Mouse (Mus musculus) MEL (cell line): ENCODE results near the gene Wdr82. TPM values are rescaled to one million over a fixed set of nuclear protein-coding genes. Genes with fewer than 3 reads are reported as not detected.

Source experiments
- DNase-seq: peaks from one replicate; pipeline ENCODE4 v3.0.0; 2011; ENCODE audit warnings: low read depth, low spot score
- H3K27ac ChIP-seq: 2 replicates; pipeline ENCODE4 v1.5.1; 2012; ENCODE audit warnings: low read depth, mild to moderate bottlenecking, control low read depth, low read length, moderate library complexity; ENCODE audit not compliant: control insufficient read depth
- H3K27me3 ChIP-seq, 2 experiments: fragments of 150-350 bp in 1 of 2; sonication (generic) in 1 of 2; 2 replicates each; pipeline ENCODE4 v1.6.1; 2012; ENCODE audit warnings: low read length in 2 of 2, mild to moderate bottlenecking in 2 of 2, improper control_type of control experiment in 1 of 2, moderate library complexity in 1 of 2; ENCODE audit not compliant: insufficient read depth in 2 of 2, control insufficient read depth in 1 of 2
- H3K36me3 ChIP-seq, 2 experiments: 2 replicates each; pipeline ENCODE4 v1.6.1; 2012 to 2014; ENCODE audit warnings: low read length in 2 of 2, improper control_type of control experiment in 1 of 2, inconsistent platforms in 1 of 2, mild to moderate bottlenecking in 1 of 2; ENCODE audit not compliant: insufficient read depth in 2 of 2, control insufficient read depth in 1 of 2
- H3K4me1 ChIP-seq, 2 experiments: fragments of 150-350 bp in 1 of 2; sonication (generic) in 1 of 2; 2 replicates each; pipeline ENCODE4 v1.6.1; 2012; ENCODE audit warnings: low read length in 2 of 2, improper control_type of control experiment in 1 of 2, mild to moderate bottlenecking in 1 of 2; ENCODE audit not compliant: insufficient read depth in 2 of 2, control insufficient read depth in 1 of 2
- H3K4me3 ChIP-seq, 2 experiments: fragments of 150-350 bp in 1 of 2; sonication (generic) in 1 of 2; 2 replicates each; pipeline ENCODE4 v1.5.1; 2012; ENCODE audit warnings: low read depth in 2 of 2, low read length in 2 of 2, mild to moderate bottlenecking in 2 of 2, moderate library complexity in 2 of 2, control low read depth in 1 of 2, improper control_type of control experiment in 1 of 2; ENCODE audit not compliant: control insufficient read depth in 1 of 2, insufficient read depth in 1 of 2
- H3K79me2 ChIP-seq: 2 replicates; pipeline ENCODE4 v1.6.1; 2012; ENCODE audit warnings: mild to moderate bottlenecking, low read length, moderate library complexity; ENCODE audit not compliant: control insufficient read depth, poor library complexity, insufficient read depth
- H3K9ac ChIP-seq: 2 replicates; pipeline ENCODE4 v1.6.1; 2012; ENCODE audit warnings: low read depth, mild to moderate bottlenecking, control low read depth, low read length, moderate library complexity; ENCODE audit not compliant: control insufficient read depth, poor library complexity, severe bottlenecking
- H3K9me3 ChIP-seq: fragments of 150-350 bp; sonication (generic); replicated peaks from 2 replicates; pipeline ENCODE4 v1.6.1; 2012; ENCODE audit warnings: mild to moderate bottlenecking, low read length, improper control_type of control experiment, moderate library complexity; ENCODE audit not compliant: insufficient read depth
- BHLHE40 ChIP-seq: IDR thresholded peaks from 2 replicates; pipeline ENCODE4 v1.6.1; 2012; ENCODE audit warnings: low read depth, mild to moderate bottlenecking, inconsistent platforms, low read length, improper control_type of control experiment, borderline replicate concordance
- CHD1 ChIP-seq: IDR thresholded peaks from 2 replicates; pipeline ENCODE4 v1.6.1; 2012; ENCODE audit warnings: low read depth, mild to moderate bottlenecking, inconsistent platforms, low read length, improper control_type of control experiment
- CHD2 ChIP-seq: IDR thresholded peaks from 2 replicates; pipeline ENCODE4 v1.6.1; 2011; ENCODE audit warnings: low read length, improper control_type of control experiment
- CTCF ChIP-seq, 3 experiments: IDR thresholded peaks in 2 of 3; conservative IDR thresholded peaks in 1 of 3; 2 replicates each; pipeline ENCODE4 v1.5.1; 2011 to 2012; ENCODE audit warnings: low read length in 3 of 3, low read depth in 2 of 3, mild to moderate bottlenecking in 2 of 3, improper control_type of control experiment in 1 of 3, inconsistent platforms in 1 of 3, mixed read lengths in 1 of 3, moderate library complexity in 1 of 3; ENCODE audit not compliant: control insufficient read depth in 1 of 3, insufficient read depth in 1 of 3, poor library complexity in 1 of 3, severe bottlenecking in 1 of 3
- ELF1 ChIP-seq: IDR thresholded peaks from 2 replicates; pipeline ENCODE4 v1.6.1; 2014; ENCODE audit warnings: low read depth, mild to moderate bottlenecking, inconsistent platforms, low read length, improper control_type of control experiment, moderate library complexity
- EP300 ChIP-seq, 2 experiments: IDR thresholded peaks; 2 replicates each; pipeline ENCODE4 v1.6.1; 2011; ENCODE audit warnings: improper control_type of control experiment in 2 of 2, low read length in 2 of 2, low read depth in 1 of 2, mild to moderate bottlenecking in 1 of 2
- ETS1 ChIP-seq: IDR thresholded peaks from 2 replicates; pipeline ENCODE4 v1.6.1; 2012; ENCODE audit warnings: low read depth, mild to moderate bottlenecking, inconsistent platforms, low read length, improper control_type of control experiment, moderate library complexity
- GABPA ChIP-seq: IDR thresholded peaks from 2 replicates; pipeline ENCODE4 v1.6.1; 2012; ENCODE audit warnings: low read depth, mild to moderate bottlenecking, inconsistent platforms, low read length, improper control_type of control experiment, moderate library complexity
- GATA1 ChIP-seq: IDR thresholded peaks from 2 replicates; pipeline ENCODE4 v1.6.1; 2011; ENCODE audit warnings: low read depth, low read length, improper control_type of control experiment
- HCFC1 ChIP-seq: IDR thresholded peaks from 2 replicates; pipeline ENCODE4 v1.6.1; 2012; ENCODE audit warnings: low read depth, mild to moderate bottlenecking, inconsistent platforms, low read length, improper control_type of control experiment, moderate library complexity
- JUND ChIP-seq: IDR thresholded peaks from 2 replicates; pipeline ENCODE4 v1.6.1; 2011; ENCODE audit warnings: low read depth, mild to moderate bottlenecking, improper control_type of control experiment, low read length
- MAX ChIP-seq: IDR thresholded peaks from 2 replicates; pipeline ENCODE4 v1.6.1; 2011; ENCODE audit warnings: low read length, improper control_type of control experiment
- MEF2A ChIP-seq: IDR thresholded peaks from 2 replicates; pipeline ENCODE4 v1.6.1; 2014; ENCODE audit warnings: low read depth, mild to moderate bottlenecking, inconsistent platforms, low read length, improper control_type of control experiment; ENCODE audit not compliant: poor library complexity, insufficient replicate concordance, severe bottlenecking; ENCODE audit errors: extremely low read depth
- MXI1 ChIP-seq: IDR thresholded peaks from 2 replicates; pipeline ENCODE4 v1.6.1; 2011; ENCODE audit warnings: mild to moderate bottlenecking, low read depth, low read length, improper control_type of control experiment
- MYC ChIP-seq: IDR thresholded peaks from 2 replicates; pipeline ENCODE4 v1.6.1; 2011; ENCODE audit warnings: low read depth, mild to moderate bottlenecking, low read length, improper control_type of control experiment, moderate library complexity
- NRF1 ChIP-seq: IDR thresholded peaks from 2 replicates; pipeline ENCODE4 v1.6.1; 2014; ENCODE audit warnings: low read depth, mild to moderate bottlenecking, inconsistent platforms, low read length, improper control_type of control experiment, moderate library complexity; ENCODE audit not compliant: poor library complexity, insufficient read depth, severe bottlenecking
- RAD21 ChIP-seq: IDR thresholded peaks from 2 replicates; pipeline ENCODE4 v1.6.1; 2011; ENCODE audit warnings: mild to moderate bottlenecking, low read depth, low read length, improper control_type of control experiment
- TBP ChIP-seq: IDR thresholded peaks from 2 replicates; pipeline ENCODE4 v1.8.0; 2011; ENCODE audit warnings: low read depth, low read length, improper control_type of control experiment
- ZNF384 ChIP-seq: IDR thresholded peaks from 2 replicates; pipeline ENCODE4 v1.6.1; 2012; ENCODE audit warnings: low read depth, mild to moderate bottlenecking, inconsistent platforms, low read length, improper control_type of control experiment
- polyA plus RNA-seq, 2 experiments: library from polyadenylated mRNA; stranded (reverse) in 1 of 2; unstranded in 1 of 2; fragments of >175 nt in 1 of 2; fragments of >200 nt in 1 of 2; gene quantifications; 2 replicates each; pipeline versions ENCODE4 v1.2.1 to v1.2.4; 2012; ENCODE audit warnings: low replicate concordance in 2 of 2, low read depth in 1 of 2; ENCODE audit not compliant: insufficient read length in 2 of 2, insufficient read depth in 1 of 2, missing spikeins in 1 of 2
- total RNA-seq: library from RNA; depleted of rRNA; stranded (reverse); fragments of 300-350 nt; gene quantifications from 2 replicates; pipeline ENCODE4 v1.2.3, GENCODE M21; 2012

Gene Wdr82
- total and polyA plus RNA-seq, 3 experiments, result 41.7 to 108 (median 72.2) TPM

GRCm38 (mm10) chr9:106123599-106123998 lies 47.1 kb upstream of the Wdr82 start:
- H3K4me3 ChIP-seq, result no peak overlapping the region
- no peak overlapping the region for H3K27ac ChIP-seq
- no peaks in the 10 kb centered on the region for H3K4me1 ChIP-seq
- H3K36me3 ChIP-seq, result no peaks in the 10 kb centered on the region
- TF ChIP-seq ETS1, result no peak
- peak; percentile 56 to 69 (median 60) for TF ChIP-seq CTCF (IDR thresholded peaks at IDR 0.05 in 2 of 3, conservative IDR thresholded peaks at IDR 0.05 in 1 of 3; ENCODE audit: control insufficient read depth in 1 of 3, insufficient read depth in 1 of 3, low read depth in 2 of 3, low read length in 3 of 3, poor library complexity in 1 of 3, severe bottlenecking in 1 of 3)
- no peak for TF ChIP-seq ELF1
- peak; percentile 47 for TF ChIP-seq RAD21
- no peak for TF ChIP-seq CHD2
- TF ChIP-seq BHLHE40, result no peak
- no peak for TF ChIP-seq GABPA
- TF ChIP-seq, all 39 proteins: peak for 2
- H3K9ac ChIP-seq, result no peak overlapping the region
- peak; percentile 57 for DNase-seq
- H3K27me3 ChIP-seq, result no peaks in the 10 kb centered on the region
- H3K9me3 ChIP-seq, result no peaks in the 10 kb centered on the region
- no peaks in the 10 kb centered on the region for H3K79me2 ChIP-seq

GRCm38 (mm10) chr9:106126786-106127251 lies 43.9 kb upstream of the Wdr82 start:
- no peaks in the 10 kb centered on the region for H3K79me2 ChIP-seq
- TF ChIP-seq MYC, result no peak
- TF ChIP-seq ZNF384, result no peak
- TF ChIP-seq MAX, result no peak
- TF ChIP-seq CHD1, result no peak
- no peak for TF ChIP-seq MXI1
- no peak for TF ChIP-seq JUND
- TF ChIP-seq ELF1, result no peak
- TF ChIP-seq EP300 (IDR thresholded peaks at IDR 0.05; ENCODE audit: low read depth in 1 of 2, low read length in 2 of 2), result no peak
- no peak for TF ChIP-seq GATA1
- TF ChIP-seq TBP, result no peak
- no peak for TF ChIP-seq CTCF (IDR thresholded peaks at IDR 0.05 in 2 of 3, conservative IDR thresholded peaks at IDR 0.05 in 1 of 3; ENCODE audit: control insufficient read depth in 1 of 3, insufficient read depth in 1 of 3, low read depth in 2 of 3, low read length in 3 of 3, poor library complexity in 1 of 3, severe bottlenecking in 1 of 3)
- no peak for TF ChIP-seq NRF1
- TF ChIP-seq HCFC1, result no peak
- TF ChIP-seq CHD2, result no peak
- TF ChIP-seq MEF2A, result no peak
- no peak overlapping the region for H3K27ac ChIP-seq
- no peaks in the 10 kb centered on the region for H3K4me1 ChIP-seq
- no peaks in the 10 kb centered on the region for H3K36me3 ChIP-seq
- no peak overlapping the region for H3K4me3 ChIP-seq
- DNase-seq, result no peak
- no peaks in the 10 kb centered on the region for H3K9me3 ChIP-seq
- no peak overlapping the region for H3K9ac ChIP-seq
- H3K27me3 ChIP-seq, result no peaks in the 10 kb centered on the region; a peak in 1 of 4 replicates
